Mouse (Mus musculus): ENCODE data around the gene 1700001C19Rik.

DNA sequence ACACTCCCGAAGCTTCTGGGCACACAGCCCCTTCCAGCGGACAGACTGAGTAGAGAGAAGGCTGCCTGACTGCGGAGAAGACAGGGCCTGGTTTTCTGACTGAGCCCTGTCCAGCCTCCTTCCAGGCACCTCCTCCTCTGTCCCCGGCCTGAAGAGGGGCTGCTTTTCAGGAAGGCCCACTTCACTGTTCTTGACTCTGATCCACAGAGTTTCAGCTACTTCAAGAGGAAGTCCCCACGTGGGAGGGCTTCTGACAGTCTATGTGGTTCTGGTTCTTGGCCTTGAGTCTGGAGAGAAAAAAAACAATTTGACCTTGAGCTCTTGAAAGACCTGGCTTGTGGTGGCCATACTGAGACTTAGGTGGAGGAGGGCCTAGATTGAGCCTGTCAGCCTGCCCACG is 6.9 kb upstream of the 1700001C19Rik start:
- no peak for TF ChIP-seq CTCF (IDR thresholded peaks at IDR 0.05; ENCODE audit: low read depth)
- TF ChIP-seq EP300 (optimal IDR thresholded peaks at IDR 0.05): no peak
